Mouse (Mus musculus): ENCODE measurements at regions not wholly inside any gene's neighbourhood (a gene's known extent, or its start where the extent isn't known, plus 50 kb on each side); places are given as distances from the start of the nearest gene placed in this dataset.

DNA sequence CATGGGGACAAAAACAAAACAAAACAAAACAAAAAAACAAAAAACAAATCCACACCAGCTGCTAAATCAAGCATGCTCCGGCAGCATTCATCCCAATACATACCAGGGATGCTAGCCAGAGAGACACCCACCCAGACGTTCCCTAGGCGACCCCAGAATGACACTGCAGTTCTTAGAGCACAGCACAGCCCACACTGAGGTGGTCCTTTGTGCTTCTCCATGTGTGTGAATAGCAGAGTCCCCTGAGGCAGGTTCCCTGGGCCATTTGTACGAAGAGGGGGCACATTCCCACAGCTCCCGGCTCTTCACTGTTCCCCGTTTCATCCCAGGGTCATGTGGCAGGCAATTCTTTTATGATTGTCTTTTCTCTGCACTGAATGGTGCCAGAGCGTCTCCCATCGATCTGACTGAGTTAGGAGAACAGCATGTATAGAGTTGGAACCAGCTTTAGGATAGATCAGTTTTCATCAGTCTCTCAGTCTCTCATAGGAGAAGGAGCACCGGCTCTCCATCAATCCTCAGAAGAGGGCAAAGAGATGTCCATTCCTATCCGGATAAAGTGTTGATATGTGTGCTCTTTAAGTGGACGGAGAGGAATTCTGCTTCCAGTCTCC lies 136.7 kb upstream of the Arl4c start:
- Histone ChIP-seq H3K27me3 (ENCODE audit: control insufficient read depth, insufficient read depth, low read depth, low read length) (no peaks in the 10 kb centered on the region), H3K4me1 (replicated peaks; ENCODE audit: control insufficient read depth, insufficient read depth, low read length) (no peaks in the 10 kb centered on the region), H3K27ac (ENCODE audit: low read length) (no peak overlapping the region), H3K9me3 (ENCODE audit: control insufficient read depth, low read length) (no peaks in the 10 kb centered on the region), H3K4me3 (ENCODE audit: low read length) (no peak overlapping the region), H3K4me2 (ENCODE audit: low read depth, low read length) (no peak overlapping the region), H3K9ac (ENCODE audit: low read length) (no peak overlapping the region), H3K36me3 (ENCODE audit: control insufficient read depth, insufficient read depth, low read length) (no peaks in the 10 kb centered on the region)
- 62% methylated on average over 11 of the region's 11 CpGs for WGBS
- ATAC-seq (ENCODE audit: low read depth): no peak

DNA sequence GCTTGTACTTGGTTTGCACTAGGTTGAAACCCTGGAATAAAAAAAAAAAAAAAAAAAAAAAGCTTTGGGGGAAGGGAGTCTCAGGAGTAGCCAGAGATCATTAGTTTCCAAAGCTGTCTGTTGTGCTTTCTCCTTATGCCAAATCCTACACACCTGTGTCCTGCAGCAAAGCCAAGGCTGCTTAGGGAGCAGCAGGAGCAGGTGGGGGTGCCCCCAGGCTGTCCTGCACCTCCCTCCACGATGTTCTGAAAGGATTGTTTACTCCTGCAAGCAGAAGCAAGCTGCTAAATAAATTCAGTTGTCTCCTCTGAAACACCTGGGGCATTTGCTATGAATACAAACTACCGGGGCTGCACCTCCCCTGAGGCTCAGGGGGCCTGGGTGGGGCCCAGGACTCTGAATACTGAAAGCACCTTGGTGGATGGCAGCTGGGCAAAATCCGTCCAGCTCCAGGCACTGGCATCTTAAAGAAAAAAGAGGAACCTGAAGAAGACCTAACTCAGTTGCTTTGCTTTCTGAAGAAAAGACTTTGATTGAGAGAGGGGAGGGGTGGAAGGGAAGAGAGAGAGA lies 137.5 kb upstream of the Arl4c start:
- no peak for ATAC-seq (ENCODE audit: low read depth)
- Histone ChIP-seq H3K4me1 (replicated peaks; ENCODE audit: control insufficient read depth, insufficient read depth, low read length) (no peaks in the 10 kb centered on the region), H3K4me3 (ENCODE audit: low read length) (no peak overlapping the region), H3K9me3 (ENCODE audit: control insufficient read depth, low read length) (no peaks in the 10 kb centered on the region), H3K27me3 (ENCODE audit: control insufficient read depth, insufficient read depth, low read depth, low read length) (no peaks in the 10 kb centered on the region), H3K4me2 (ENCODE audit: low read depth, low read length) (no peak overlapping the region), H3K36me3 (ENCODE audit: control insufficient read depth, insufficient read depth, low read length) (no peaks in the 10 kb centered on the region), H3K9ac (ENCODE audit: low read length) (no peak overlapping the region), H3K27ac (ENCODE audit: low read length) (no peak overlapping the region)
- 18% methylated on average over 3 of the region's 3 CpGs for WGBS

DNA sequence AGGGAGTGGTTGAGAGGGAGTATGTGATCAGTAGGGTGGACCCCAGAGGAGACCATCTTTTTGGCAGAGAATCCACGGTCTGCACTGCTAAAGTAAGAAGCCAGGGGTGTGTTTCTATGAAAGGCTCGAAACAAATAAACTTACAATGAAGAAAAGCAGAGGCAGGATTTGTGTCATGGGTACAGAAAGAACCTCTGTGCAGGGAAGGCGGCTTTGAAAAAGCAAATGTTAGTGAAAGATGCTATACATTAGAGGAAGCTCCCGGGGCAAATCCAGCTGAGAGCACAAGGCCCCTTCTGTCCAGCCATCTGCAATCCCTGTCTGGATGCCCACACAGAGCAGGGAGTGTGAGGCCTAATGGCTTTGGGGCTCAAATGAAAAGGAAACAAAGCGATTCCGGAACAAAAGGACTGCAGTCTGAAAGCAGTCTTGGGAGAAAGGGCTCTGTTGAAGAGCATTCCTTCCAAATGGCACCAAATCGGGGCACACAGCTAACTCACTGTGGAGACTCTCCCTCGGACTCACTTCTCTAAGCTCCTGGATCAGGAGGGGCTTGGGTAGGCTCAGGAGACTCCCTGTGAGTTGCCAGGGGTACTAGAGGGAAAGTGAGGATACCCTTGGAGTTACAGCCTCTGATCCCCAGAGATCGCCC lies 138.1 kb upstream of the Arl4c start:
- H3K4me1 ChIP-seq (replicated peaks; ENCODE audit: control insufficient read depth, insufficient read depth, low read length): no peaks in the 10 kb centered on the region
- H3K4me3 ChIP-seq (ENCODE audit: low read length): no peak overlapping the region
- ATAC-seq (ENCODE audit: low read depth): no peak
- no peaks in the 10 kb centered on the region for H3K27me3 ChIP-seq (ENCODE audit: control insufficient read depth, insufficient read depth, low read depth, low read length)
- no peak overlapping the region for H3K27ac ChIP-seq (ENCODE audit: low read length)
- no peaks in the 10 kb centered on the region for H3K9me3 ChIP-seq (ENCODE audit: control insufficient read depth, low read length)
- H3K4me2 ChIP-seq (ENCODE audit: low read depth, low read length): no peak overlapping the region
- H3K9ac ChIP-seq (ENCODE audit: low read length): no peak overlapping the region
- no peaks in the 10 kb centered on the region for H3K36me3 ChIP-seq (ENCODE audit: control insufficient read depth, insufficient read depth, low read length)
- WGBS: 58% methylated on average over 9 of the region's 9 CpGs

DNA sequence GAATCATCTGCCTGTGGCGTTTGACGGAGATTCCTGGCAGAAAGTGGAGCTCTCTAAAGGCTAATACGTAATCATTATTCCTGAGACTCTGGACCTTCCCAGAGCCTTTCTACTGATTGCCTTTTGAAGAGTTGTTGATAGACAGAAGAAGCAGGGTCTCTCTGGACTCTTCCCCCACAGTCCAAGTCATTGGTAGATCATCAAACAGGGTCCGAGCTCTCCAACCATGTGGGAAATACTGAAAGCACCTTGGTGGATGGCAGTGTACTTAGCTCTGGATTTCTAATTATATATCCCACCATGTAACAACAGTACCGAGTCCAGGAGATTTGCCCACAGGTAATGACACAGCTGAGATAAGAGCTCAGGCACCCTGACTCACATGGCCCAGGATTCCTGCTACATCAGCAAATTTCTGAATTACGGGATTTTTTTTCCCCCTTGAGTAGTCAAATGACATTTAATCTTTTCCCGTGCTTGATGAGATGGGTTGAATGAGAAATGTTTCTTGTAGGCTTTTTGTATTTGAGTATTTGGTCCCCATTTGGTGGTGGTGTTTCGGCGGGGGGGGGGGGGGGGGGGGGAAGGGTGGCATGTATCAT lies 139.1 kb upstream of the Arl4c start:
- 71% methylated on average over 7 of the region's 9 CpGs for WGBS
- H3K4me1 ChIP-seq (replicated peaks; ENCODE audit: control insufficient read depth, insufficient read depth, low read length): no peaks in the 10 kb centered on the region
- H3K9ac ChIP-seq (ENCODE audit: low read length): no peak overlapping the region
- H3K27ac ChIP-seq (ENCODE audit: low read length): no peak overlapping the region
- no peaks in the 10 kb centered on the region for H3K27me3 ChIP-seq (ENCODE audit: control insufficient read depth, insufficient read depth, low read depth, low read length)
- no peak overlapping the region for H3K4me2 ChIP-seq (ENCODE audit: low read depth, low read length)
- no peak for ATAC-seq (ENCODE audit: low read depth)
- H3K4me3 ChIP-seq (ENCODE audit: low read length): no peak overlapping the region
- H3K9me3 ChIP-seq (ENCODE audit: control insufficient read depth, low read length): no peaks in the 10 kb centered on the region
- no peaks in the 10 kb centered on the region for H3K36me3 ChIP-seq (ENCODE audit: control insufficient read depth, insufficient read depth, low read length)

DNA sequence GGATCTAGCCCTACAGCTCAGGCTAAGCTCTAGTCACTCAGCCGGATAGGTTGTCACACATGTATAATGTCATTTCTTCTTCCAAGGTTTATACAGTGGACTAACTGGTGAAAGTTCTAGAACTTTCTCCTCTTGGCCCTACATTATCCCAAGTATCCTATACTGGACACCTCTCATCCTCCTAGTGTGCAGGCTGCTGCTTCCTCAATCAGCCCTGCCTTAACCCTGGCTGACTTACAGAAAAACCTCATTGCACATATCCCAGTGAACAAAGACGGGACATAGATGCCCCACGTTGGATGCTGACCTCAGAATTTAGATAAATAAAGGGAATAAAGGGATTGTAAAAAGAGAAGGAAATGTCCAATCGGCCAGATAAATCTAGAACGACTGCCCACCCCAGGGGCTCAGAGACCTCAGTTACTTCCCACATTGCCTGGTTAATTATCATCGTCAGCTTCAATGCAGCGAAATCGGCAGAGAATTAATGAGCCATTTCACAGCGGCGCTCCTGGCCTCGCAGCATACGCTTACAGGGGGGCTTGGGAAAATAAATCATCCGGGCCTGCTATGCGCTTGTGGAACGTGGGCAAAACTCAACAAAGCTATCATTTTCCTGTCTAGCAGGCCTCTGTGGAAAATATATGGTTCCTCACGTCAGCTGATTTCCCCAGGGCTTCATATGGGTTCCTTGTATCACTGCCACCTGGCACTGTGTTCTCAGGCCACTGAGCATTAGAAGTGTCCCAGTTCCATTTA lies 145.5 kb upstream of the Arl4c start:
- no peaks in the 10 kb centered on the region for H3K36me3 ChIP-seq (ENCODE audit: control insufficient read depth, insufficient read depth, low read length)
- no peaks in the 10 kb centered on the region for H3K27me3 ChIP-seq (ENCODE audit: control insufficient read depth, insufficient read depth, low read depth, low read length)
- H3K4me1 ChIP-seq (replicated peaks; ENCODE audit: control insufficient read depth, insufficient read depth, low read length): no peaks in the 10 kb centered on the region
- 68% methylated on average over 16 of the region's 16 CpGs for WGBS
- no peak overlapping the region for H3K4me3 ChIP-seq (ENCODE audit: low read length)
- H3K9me3 ChIP-seq (ENCODE audit: control insufficient read depth, low read length): no peaks in the 10 kb centered on the region
- ATAC-seq (ENCODE audit: low read depth): no peak
- H3K27ac ChIP-seq (ENCODE audit: low read length): no peak overlapping the region
- no peak overlapping the region for H3K4me2 ChIP-seq (ENCODE audit: low read depth, low read length)
- no peak overlapping the region for H3K9ac ChIP-seq (ENCODE audit: low read length)

DNA sequence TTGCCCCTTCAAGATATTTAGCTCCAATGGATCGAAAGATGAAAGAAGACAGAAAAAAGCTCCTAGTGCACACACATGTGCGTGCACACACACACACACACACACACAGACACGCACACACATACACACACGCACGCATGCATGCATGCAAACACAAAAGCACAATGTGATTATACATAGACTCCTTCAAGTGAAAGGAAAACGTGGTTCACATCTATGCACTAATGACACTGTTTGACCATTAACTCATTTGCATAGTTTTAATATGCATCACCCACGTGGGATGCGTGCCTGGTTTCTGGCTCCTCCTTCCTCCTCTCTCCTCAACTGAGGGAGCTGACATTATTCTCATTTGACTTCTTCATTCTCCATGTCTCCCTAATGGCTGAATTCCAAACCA lies 146.2 kb upstream of the Arl4c start:
- Histone ChIP-seq H3K9me3 (ENCODE audit: control insufficient read depth, low read length) (no peaks in the 10 kb centered on the region), H3K4me1 (replicated peaks; ENCODE audit: control insufficient read depth, insufficient read depth, low read length) (no peaks in the 10 kb centered on the region), H3K27ac (ENCODE audit: low read length) (no peak overlapping the region), H3K36me3 (ENCODE audit: control insufficient read depth, insufficient read depth, low read length) (no peaks in the 10 kb centered on the region), H3K4me3 (ENCODE audit: low read length) (no peak overlapping the region), H3K9ac (ENCODE audit: low read length) (no peak overlapping the region), H3K4me2 (ENCODE audit: low read depth, low read length) (no peak overlapping the region), H3K27me3 (ENCODE audit: control insufficient read depth, insufficient read depth, low read depth, low read length) (no peaks in the 10 kb centered on the region)
- no peak for ATAC-seq (ENCODE audit: low read depth)
- WGBS: 77% methylated on average over 8 of the region's 8 CpGs

DNA sequence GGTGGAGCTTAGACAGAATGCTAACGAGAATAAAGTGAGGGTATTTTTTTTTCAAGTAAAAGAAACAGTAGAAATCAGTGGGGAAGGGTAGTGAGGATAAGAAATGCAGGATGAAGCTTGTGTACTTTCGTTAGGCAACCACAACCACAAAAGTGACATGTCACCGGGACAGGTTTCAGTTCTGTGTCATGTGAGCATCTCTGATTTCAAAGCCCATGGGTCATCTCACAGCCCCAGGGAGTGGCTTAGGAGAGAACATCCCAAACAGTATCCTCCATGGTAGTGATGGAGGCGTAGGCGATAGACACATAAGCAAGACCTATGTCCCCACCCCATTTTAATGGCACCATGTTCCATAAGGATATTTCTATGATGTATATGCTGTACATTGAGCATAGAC lies 147.4 kb upstream of the Arl4c start:
- Histone ChIP-seq H3K27me3 (ENCODE audit: control insufficient read depth, insufficient read depth, low read depth, low read length) (no peaks in the 10 kb centered on the region), H3K36me3 (ENCODE audit: control insufficient read depth, insufficient read depth, low read length) (no peaks in the 10 kb centered on the region), H3K4me1 (replicated peaks; ENCODE audit: control insufficient read depth, insufficient read depth, low read length) (no peaks in the 10 kb centered on the region), H3K9ac (ENCODE audit: low read length) (no peak overlapping the region), H3K4me3 (ENCODE audit: low read length) (no peak overlapping the region), H3K9me3 (ENCODE audit: control insufficient read depth, low read length) (no peaks in the 10 kb centered on the region), H3K27ac (ENCODE audit: low read length) (no peak overlapping the region), H3K4me2 (ENCODE audit: low read depth, low read length) (no peak overlapping the region)
- 83% methylated on average over 5 of the region's 5 CpGs for WGBS
- ATAC-seq (ENCODE audit: low read depth): no peak

DNA sequence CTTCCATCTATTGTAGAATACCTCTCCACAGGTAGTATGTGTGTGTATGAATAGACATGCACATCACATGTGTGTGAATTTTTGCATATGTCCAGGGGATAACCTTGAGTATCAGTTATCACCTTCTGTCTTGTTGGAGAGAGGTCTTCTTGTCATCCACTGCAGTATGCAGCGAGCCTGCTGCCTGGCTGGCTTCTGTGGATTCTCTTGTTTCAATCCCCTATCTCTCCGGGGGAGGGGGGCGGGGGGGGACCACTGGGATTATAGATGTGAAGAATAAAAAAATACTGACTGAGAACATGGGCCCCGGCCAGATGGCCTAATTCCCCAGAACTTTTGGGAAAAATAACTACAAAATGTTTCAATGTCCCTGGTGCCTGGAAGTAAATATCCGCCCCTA lies 149.9 kb upstream of the Arl4c start:
- Histone ChIP-seq H3K27me3 (ENCODE audit: control insufficient read depth, insufficient read depth, low read depth, low read length) (no peaks in the 10 kb centered on the region), H3K27ac (ENCODE audit: low read length) (no peak overlapping the region), H3K4me3 (ENCODE audit: low read length) (no peak overlapping the region), H3K4me2 (ENCODE audit: low read depth, low read length) (no peak overlapping the region), H3K36me3 (ENCODE audit: control insufficient read depth, insufficient read depth, low read length) (no peaks in the 10 kb centered on the region), H3K9ac (ENCODE audit: low read length) (no peak overlapping the region), H3K4me1 (replicated peaks; ENCODE audit: control insufficient read depth, insufficient read depth, low read length) (no peaks in the 10 kb centered on the region), H3K9me3 (ENCODE audit: control insufficient read depth, low read length) (no peaks in the 10 kb centered on the region)
- WGBS: 75% methylated on average over 5 of the region's 5 CpGs
- no peak for ATAC-seq (ENCODE audit: low read depth)

Data from lung, embryonic 16.5 days (tissue).